Mouse (Mus musculus) liver, embryonic 16.5 days (tissue): Measurements from ENCODE around the gene Eva1c. TPM values are rescaled to one million over a fixed set of nuclear protein-coding genes. Genes with fewer than 3 reads are reported as not detected.

ENCODE experiments used
- ATAC-seq: fragments of 200-750 bp; cut with Nextera tagmentation; 2 replicates; pipeline ENCODE4 v1.8.0; 2017; ENCODE audit warnings: low read depth, mild to moderate bottlenecking, moderate number of reproducible peaks, moderate library complexity
- H3K27ac ChIP-seq: fragments of 300-500 bp; sonication (generic); 2 replicates; pipeline ENCODE4 v1.5.1; 2014; ENCODE audit warnings: mild to moderate bottlenecking, low read length
- H3K27me3 ChIP-seq: fragments of 300-500 bp; sonication (generic); 2 replicates; pipeline ENCODE4 v1.6.1; 2014; ENCODE audit warnings: low read depth, low read length, mixed read lengths; ENCODE audit not compliant: control insufficient read depth, insufficient read depth
- H3K36me3 ChIP-seq: fragments of 300-500 bp; sonication (generic); 2 replicates; pipeline ENCODE4 v1.6.1; 2014; ENCODE audit warnings: mild to moderate bottlenecking; ENCODE audit not compliant: control insufficient read depth, insufficient read depth
- H3K4me1 ChIP-seq: fragments of 300-500 bp; sonication (generic); 2 replicates; pipeline ENCODE4 v1.6.1; 2014; ENCODE audit warnings: low read depth, low read length, mixed read lengths; ENCODE audit not compliant: control insufficient read depth
- H3K4me2 ChIP-seq: fragments of 300-500 bp; sonication (generic); 2 replicates; pipeline ENCODE4 v1.6.1; 2014; ENCODE audit warnings: low read depth, low read length, mixed read lengths
- H3K4me3 ChIP-seq: fragments of 300-500 bp; sonication (generic); 2 replicates; pipeline ENCODE4 v1.5.1; 2014; ENCODE audit warnings: low read depth, mild to moderate bottlenecking, low read length
- H3K9ac ChIP-seq: fragments of 300-500 bp; sonication (generic); 2 replicates; pipeline ENCODE4 v1.6.1; 2014; ENCODE audit warnings: low read depth, low read length
- H3K9me3 ChIP-seq: fragments of 300-500 bp; sonication (generic); replicated peaks from 2 replicates; pipeline ENCODE4 v1.6.1; 2016; ENCODE audit warnings: low read length; ENCODE audit not compliant: control insufficient read depth
- WGBS: fragments of 180-500 bp; shearing (Covaris S2); extraction: QIAGEN DNeasy Blood & Tissue Kit; methylation state at CpG from one replicate; pipeline ENCODE4 v1.1.7; 2014; ENCODE audit not compliant: insufficient replicate concordance; 5-methylcytosine and 5-hydroxymethylcytosine counted together
- polyA plus RNA-seq: library from polyadenylated mRNA; unstranded; fragments of >200 nt; fragmentation: Nextera tagmentation; extraction: Ambion mirVana; gene quantifications from 2 replicates; pipeline ENCODE4 v1.2.1, GENCODE M21; 2015

The Eva1c gene
- polyA plus RNA-seq, 1 experiment from 2014 or later: 0.40 TPM

- no peak overlapping the region for H3K4me3 ChIP-seq
- no peaks in the 10 kb centered on the region for H3K36me3 ChIP-seq
- 44% methylated on average over 5 of the region's 5 CpGs for WGBS
- H3K27me3 ChIP-seq: no peaks in the 10 kb centered on the region
- H3K9me3 ChIP-seq: no peaks in the 10 kb centered on the region
- no peaks in the 10 kb centered on the region for H3K4me1 ChIP-seq
- H3K9ac ChIP-seq: no peak overlapping the region
- no peak overlapping the region for H3K4me2 ChIP-seq
- ATAC-seq: no peak
- no peak overlapping the region for H3K27ac ChIP-seq
Measured at GRCm38 (mm10) chr16:90903300-90903699, 76.8 kb downstream of the Eva1c start.

GRCm38 (mm10) chr16:90907250-90907649, 80.7 kb downstream of the Eva1c start:
- no peak overlapping the region for H3K27ac ChIP-seq
- no peaks in the 10 kb centered on the region for H3K27me3 ChIP-seq
- no peaks in the 10 kb centered on the region for H3K4me1 ChIP-seq
- no peak overlapping the region for H3K9ac ChIP-seq
- no peak for ATAC-seq
- H3K4me2 ChIP-seq: no peak overlapping the region
- no peak overlapping the region for H3K4me3 ChIP-seq
- no peaks in the 10 kb centered on the region for H3K9me3 ChIP-seq
- 39% methylated on average over 7 of the region's 7 CpGs for WGBS
- H3K36me3 ChIP-seq: no peaks in the 10 kb centered on the region

GRCm38 (mm10) chr16:90910855-90911533, 84.5 kb downstream of the Eva1c start:
- Histone ChIP-seq H3K4me2 (no peak overlapping the region), H3K9me3 (no peaks in the 10 kb centered on the region), H3K4me1 (no peaks in the 10 kb centered on the region), H3K27ac (no peak overlapping the region), H3K4me3 (no peak overlapping the region), H3K9ac (no peak overlapping the region), H3K27me3 (no peaks in the 10 kb centered on the region), H3K36me3 (no peaks in the 10 kb centered on the region)
- WGBS: 63% methylated on average over 17 of the region's 17 CpGs
- ATAC-seq: no peak

GRCm38 (mm10) chr16:90911766-90912165, 85.2 kb downstream of the Eva1c start:
- 74% methylated on average over 13 of the region's 13 CpGs for WGBS
- no peak overlapping the region for H3K9ac ChIP-seq
- no peak overlapping the region for H3K4me2 ChIP-seq
- H3K9me3 ChIP-seq: no peaks in the 10 kb centered on the region
- no peak overlapping the region for H3K27ac ChIP-seq
- H3K4me3 ChIP-seq: no peak overlapping the region
- no peak for ATAC-seq
- no peaks in the 10 kb centered on the region for H3K4me1 ChIP-seq
- H3K36me3 ChIP-seq: no peaks in the 10 kb centered on the region
- H3K27me3 ChIP-seq: no peaks in the 10 kb centered on the region

- H3K9me3 ChIP-seq: no peaks in the 10 kb centered on the region
- no peak overlapping the region for H3K4me3 ChIP-seq
- no peaks in the 10 kb centered on the region for H3K36me3 ChIP-seq
- no peak overlapping the region for H3K4me2 ChIP-seq
- H3K27me3 ChIP-seq: no peaks in the 10 kb centered on the region
- H3K4me1 ChIP-seq: no peaks in the 10 kb centered on the region
- no peak overlapping the region for H3K27ac ChIP-seq
- H3K9ac ChIP-seq: no peak overlapping the region
- WGBS: 11% methylated on average over 12 of the region's 12 CpGs
- peak; percentile 45; the same call in 1 of the 2 replicates for ATAC-seq
Measured at GRCm38 (mm10) chr16:90916040-90916481, 89.5 kb downstream of the Eva1c start.

GRCm38 (mm10) chr16:90917156-90917555, 90.6 kb downstream of the Eva1c start:
- 59% methylated on average over 8 of the region's 8 CpGs for WGBS
- H3K9me3 ChIP-seq: no peaks in the 10 kb centered on the region
- H3K4me1 ChIP-seq: no peaks in the 10 kb centered on the region
- no peak for ATAC-seq
- H3K36me3 ChIP-seq: no peaks in the 10 kb centered on the region
- H3K27me3 ChIP-seq: no peaks in the 10 kb centered on the region
- H3K9ac ChIP-seq: no peak overlapping the region
- H3K4me2 ChIP-seq: no peak overlapping the region
- no peak overlapping the region for H3K4me3 ChIP-seq
- H3K27ac ChIP-seq: no peak overlapping the region

GRCm38 (mm10) chr16:90921471-90922159, 95.1 kb downstream of the Eva1c start:
- WGBS: 50% methylated on average over 10 of the region's 10 CpGs
- Histone ChIP-seq H3K27ac (no peak overlapping the region), H3K9ac (no peak overlapping the region), H3K4me2 (no peak overlapping the region), H3K9me3 (no peaks in the 10 kb centered on the region), H3K4me1 (no peaks in the 10 kb centered on the region), H3K27me3 (no peaks in the 10 kb centered on the region), H3K4me3 (no peak overlapping the region), H3K36me3 (no peaks in the 10 kb centered on the region)
- ATAC-seq: no peak

GRCm38 (mm10) chr16:90924606-90925370, 98.3 kb downstream of the Eva1c start:
- H3K4me3 ChIP-seq: no peak overlapping the region
- no peaks in the 10 kb centered on the region for H3K36me3 ChIP-seq
- H3K4me2 ChIP-seq: no peak overlapping the region
- H3K27me3 ChIP-seq: no peaks in the 10 kb centered on the region
- no peak overlapping the region for H3K27ac ChIP-seq
- H3K9me3 ChIP-seq: no peaks in the 10 kb centered on the region
- no peaks in the 10 kb centered on the region for H3K4me1 ChIP-seq
- 69% methylated on average over 13 of the region's 13 CpGs for WGBS
- no peak overlapping the region for H3K9ac ChIP-seq
- peak; percentile 45 for ATAC-seq

GRCm38 (mm10) chr16:90925461-90925860, 98.9 kb downstream of the Eva1c start:
- no peak overlapping the region for H3K9ac ChIP-seq
- H3K4me1 ChIP-seq: no peaks in the 10 kb centered on the region
- no peak for ATAC-seq
- H3K27me3 ChIP-seq: no peaks in the 10 kb centered on the region
- no peaks in the 10 kb centered on the region for H3K9me3 ChIP-seq
- H3K4me2 ChIP-seq: no peak overlapping the region
- H3K4me3 ChIP-seq: no peak overlapping the region
- H3K27ac ChIP-seq: no peak overlapping the region
- 28% methylated on average over 5 of the region's 5 CpGs for WGBS
- no peaks in the 10 kb centered on the region for H3K36me3 ChIP-seq
